Mouse (Mus musculus) spleen, embryonic (tissue): Measurements from ENCODE around the gene Pim2.
"Not testable (repeated sequence)": the region's sequence is repeated elsewhere in the genome, so short reads cannot be mapped to it uniquely, and the experiment has no call there.

Experiments
- CTCF ChIA-PET: fragments of 350-600 bp; sonication (Branson Sonifier 250); formaldehyde crosslinking; loops from one replicate; lab custom pipeline; 2022; lab: Charles Lee

Pim2 gene

GRCm38 (mm10) chrX:7907735-7908134 lies 29.7 kb downstream of the Pim2 start, which contains the start of gene Gm10491:
Gene Gm10491 (minus strand): TSS chrX:7907835.
- CTCF ChIA-PET = no interaction called here

DNA sequence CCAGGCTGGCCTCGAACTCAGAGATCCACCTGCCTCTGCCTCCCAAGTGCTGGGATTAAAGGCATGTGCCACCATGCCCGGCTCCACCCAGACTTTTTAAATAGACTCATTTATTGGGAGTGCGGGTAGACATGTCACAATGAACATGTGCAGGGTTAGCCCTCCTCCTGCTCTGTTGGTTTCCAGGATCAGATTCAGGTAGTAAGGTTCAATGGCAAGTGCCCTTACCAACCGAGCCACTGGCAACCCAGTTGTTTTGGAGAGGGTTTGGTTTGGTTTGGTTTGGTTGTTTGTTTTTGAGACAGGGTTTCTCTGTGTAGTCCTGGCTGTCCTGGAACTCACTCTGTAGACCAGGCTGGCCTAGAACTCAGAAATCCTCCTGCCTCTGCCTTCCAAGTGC lies 31.2 kb downstream of the Pim2 start, which contains the start of gene Gm10490:
TSS of gene Gm10490 (plus strand) at position 301 of the 400 bp plus-strand sequence.
- CTCF ChIA-PET = not testable (repeated sequence)

- CTCF ChIA-PET = no interaction called here
Observed at GRCm38 (mm10) chrX:7910473-7910872, 32.4 kb downstream of the Pim2 start.

- CTCF ChIA-PET = not testable (repeated sequence)
Observed at GRCm38 (mm10) chrX:7915669-7916068, 37.6 kb downstream of the Pim2 start.

GRCm38 (mm10) chrX:7917960-7918359 lies 39.9 kb downstream of the Pim2 start:
- CTCF ChIA-PET = not testable (repeated sequence)

DNA sequence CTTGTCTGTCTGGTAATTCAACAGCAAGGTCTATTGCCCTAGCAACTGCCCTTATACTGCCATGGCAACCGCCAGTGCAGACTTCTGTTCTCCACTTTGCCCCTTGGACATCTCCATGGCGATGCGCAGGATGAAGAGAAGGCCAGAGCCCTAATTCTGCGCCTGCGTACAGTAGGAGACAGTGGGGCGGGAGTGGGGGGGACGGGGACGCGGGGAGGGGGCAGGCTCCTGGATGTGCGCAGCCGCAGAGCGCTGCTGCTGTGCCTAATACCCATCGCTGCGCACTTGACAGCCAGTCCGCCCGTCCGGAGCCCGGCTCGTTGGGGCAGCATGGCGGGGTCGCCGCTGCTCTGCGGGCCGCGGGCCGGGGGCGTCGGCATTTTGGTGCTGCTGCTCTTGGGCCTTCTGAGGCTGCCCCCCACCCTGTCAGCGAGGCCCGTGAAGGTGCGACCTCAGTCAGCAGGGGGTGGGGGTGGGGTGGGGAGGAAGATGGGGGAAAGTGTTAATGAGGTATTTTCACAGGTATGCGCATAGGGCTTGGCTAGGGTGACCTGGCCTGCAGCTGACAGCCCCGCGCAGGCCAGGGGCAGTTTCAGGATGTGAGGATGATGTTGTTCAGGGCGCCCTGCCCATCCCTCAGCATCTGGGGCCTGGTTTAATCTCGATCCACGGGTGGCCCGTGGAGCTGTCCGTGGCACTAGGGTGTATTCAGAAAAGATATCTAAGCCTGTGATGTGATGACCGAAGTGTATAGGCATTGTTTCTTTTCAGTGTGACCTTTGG lies 41.7 kb downstream of the Pim2 start, which contains the start of gene Pcsk1n:
TSS of gene Pcsk1n (plus strand) at position 222 of the 783 bp plus-strand sequence.
- CTCF ChIA-PET = no interaction called here

GRCm38 (mm10) chrX:7922032-7922431 lies 44.0 kb downstream of the Pim2 start:
- CTCF ChIA-PET = no interaction called here

GRCm38 (mm10) chrX:7926266-7926665 lies 48.2 kb downstream of the Pim2 start:
- CTCF ChIA-PET = no interaction called here

- CTCF ChIA-PET = no interaction called here
Observed at GRCm38 (mm10) chrX:7927116-7927515, 49.1 kb downstream of the Pim2 start.

DNA sequence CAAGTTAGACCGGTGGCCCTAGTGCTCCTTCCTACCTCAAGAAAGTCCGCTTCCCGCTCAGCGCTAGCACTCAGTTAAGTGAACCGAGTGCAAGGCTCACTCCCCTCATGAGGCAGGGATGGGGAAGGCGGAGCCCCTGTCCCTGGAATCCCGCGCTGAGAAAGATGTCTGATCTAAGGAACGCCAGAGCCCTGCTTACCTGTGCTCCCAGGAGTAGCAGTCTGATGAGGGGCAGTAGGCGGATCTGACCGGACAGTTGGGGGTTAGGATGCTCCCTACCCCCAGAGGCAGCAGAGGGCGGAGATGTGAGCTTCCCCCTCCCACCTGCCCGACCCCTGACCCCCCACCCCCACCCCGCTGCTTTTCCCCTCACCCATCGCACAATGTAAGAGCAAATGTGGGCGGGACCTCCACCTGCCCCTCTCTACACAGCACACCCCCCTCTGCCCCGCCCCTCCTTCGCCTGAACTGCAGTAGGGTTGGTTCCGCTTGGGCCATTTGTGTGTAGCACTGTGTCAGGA lies 50.3 kb downstream of the Pim2 start, which contains the start of gene Eras:
TSS of gene Eras (minus strand) at position 338 of the 521 bp plus-strand sequence.
- CTCF ChIA-PET = interaction anchor here (0.5 kb wide), 1 partner anchor 36 kb away, joined by 3 read pairs; no protein-coding TSS in a partner anchor
